Comparison of ENCODE assay signal across 10 mouse cellular contexts in genomic region chr3:88512141-88512895, GRCm38 (mm10). TPM values are rescaled to one million over a fixed set of nuclear protein-coding genes. Genes with fewer than 3 reads are reported as not detected.
DNase-seq lines count a peak whose midpoint lies in the region; ATAC-seq and TF ChIP-seq lines count a peak whose summit lies in the region.
"Had no signal": no experiment of that assay in that cellular context is flagged by ENCODE, and none has a peak within 500 bp of the region (broad histone marks: within the 10 kb centered on the region; RNA-seq: fewer than 3 reads in every experiment).

No protein-coding gene starts in this region.

- peak overlapping the region; percentile 83 for H3K27ac ChIP-seq in gastrocnemius, adult 2 months
- H3K27ac ChIP-seq in embryonic facial prominence, embryonic 15.5 days (replicated peaks): peak overlapping the region; percentile 94
- peak overlapping the region; percentile 44 for H3K27ac ChIP-seq in lung, embryonic 15.5 days
- H3K27ac ChIP-seq: hindbrain, embryonic 15.5 days had no signal

- ATAC-seq in embryonic facial prominence, embryonic 15.5 days (ENCODE audit: insufficient number of reproducible peaks, low FRiP score, low TSS enrichment, low read depth): no peak
- no peak for ATAC-seq in lung, embryonic 15.5 days (ENCODE audit: borderline replicate concordance, extremely low read depth, low FRiP score, low TSS enrichment)

- H3K4me3 ChIP-seq in gastrocnemius, adult 2 months: no peak overlapping the region
- no peak overlapping the region; the same call in 1 of the 2 replicates for H3K4me3 ChIP-seq in embryonic facial prominence, embryonic 15.5 days (replicated peaks)
- no peak overlapping the region for H3K4me3 ChIP-seq in lung, embryonic 15.5 days
- H3K4me3 ChIP-seq: hindbrain, embryonic 15.5 days had no signal

- H3K36me3 ChIP-seq in embryonic facial prominence, embryonic 15.5 days: no peaks in the 10 kb centered on the region
- H3K36me3 ChIP-seq in lung, embryonic 15.5 days: no peaks in the 10 kb centered on the region
- H3K36me3 ChIP-seq: hindbrain, embryonic 15.5 days had no signal

- no peaks in the 10 kb centered on the region for H3K27me3 ChIP-seq in embryonic facial prominence, embryonic 15.5 days
- no peaks in the 10 kb centered on the region for H3K27me3 ChIP-seq in lung, embryonic 15.5 days
- H3K27me3 ChIP-seq: hindbrain, embryonic 15.5 days had no signal

- peaks cover 91% of the 10 kb centered on the region for H3K4me1 ChIP-seq in embryonic facial prominence, embryonic 15.5 days
- peaks cover 57% of the 10 kb centered on the region for H3K4me1 ChIP-seq in lung, embryonic 15.5 days

- H3K9me3 ChIP-seq in embryonic facial prominence, embryonic 15.5 days (replicated peaks): no peaks in the 10 kb centered on the region
- no peaks in the 10 kb centered on the region for H3K9me3 ChIP-seq in lung, embryonic 15.5 days
- H3K9me3 ChIP-seq: hindbrain, embryonic 15.5 days had no signal

- WGBS in embryonic facial prominence, embryonic 15.5 days: 16% methylated on average over 6 of the region's 6 CpGs
- WGBS in lung, embryonic 15.5 days: 35% methylated on average over 6 of the region's 6 CpGs

- peak overlapping the region; percentile 42 for H3K4me2 ChIP-seq in embryonic facial prominence, embryonic 15.5 days (replicated peaks)
- no peak overlapping the region for H3K4me2 ChIP-seq in lung, embryonic 15.5 days
- H3K4me2 ChIP-seq: hindbrain, embryonic 15.5 days had no signal

- peak; percentile 31 for DNase-seq in gastrocnemius, adult 2 months
- DNase-seq in gastrocnemius, postnatal 14 days: no peak
- peak; percentile 91 for DNase-seq in 3T3-L1 (ENCODE audit: low read depth, low spot score)
- DNase-seq in spleen, postnatal 4 days (ENCODE audit: low spot score in 2 of 2): no peak
- DNase-seq in urinary bladder, adult 2 months (ENCODE audit: low spot score): no peak
- DNase-seq in left cerebral cortex, adult 11 months (ENCODE audit: low spot score): no peak
- DNase-seq: cerebellum, adult 11-12 months had no signal

- intact Hi-C loops in gastrocnemius, adult 2 months (cut with DNase I): no loop called here
- intact Hi-C loops in gastrocnemius, postnatal 14 days (cut with DNase I; ENCODE audit: low total_unique reads): no loop called here

- TF ChIP-seq CTCF in gastrocnemius, adult 2 months (IDR thresholded peaks at IDR 0.05): no peak

- H3K9ac ChIP-seq in embryonic facial prominence, embryonic 15.5 days: no peak overlapping the region
- no peak overlapping the region for H3K9ac ChIP-seq in lung, embryonic 15.5 days
- H3K9ac ChIP-seq: hindbrain, embryonic 15.5 days had no signal

RNA-seq across cellular contexts. Expression of gene Lmna, which starts 2.6 kb away (rescaled TPM):
- total RNA-seq in gastrocnemius, adult 2 months (2021): 10 to 100 TPM; 67.5 to 82.5 TPM
- 100 to 1,000 TPM; 125 to 161 TPM for total RNA-seq in gastrocnemius, postnatal 14 days (2021)
- 625 and 678 TPM in 2 replicates for polyA plus RNA-seq in embryonic facial prominence, embryonic 15.5 days (2015; fragmentation: Nextera tagmentation; extraction: Ambion mirVana)
- 111 and 121 TPM in 2 replicates for polyA plus RNA-seq in lung, embryonic 15.5 days (2015; fragmentation: Nextera tagmentation; extraction: Ambion mirVana)
- 171 and 182 TPM in 2 replicates for polyA plus RNA-seq in urinary bladder, adult 2 months (2012; rRNA removed)

RNA-seq across cellular contexts. Expression of gene Mex3a, which starts 19.9 kb away (rescaled TPM):
- total RNA-seq in gastrocnemius, adult 2 months (2021): under 1 TPM; 0.15 to 0.20 TPM
- total RNA-seq in gastrocnemius, postnatal 14 days (2021): 1 to 10 TPM in 1 of 2 experiments, under 1 TPM in 1; 0.64 to 1.6 TPM
- polyA plus RNA-seq in embryonic facial prominence, embryonic 15.5 days (2015; fragmentation: Nextera tagmentation; extraction: Ambion mirVana): 22.5 and 22.8 TPM in 2 replicates
- 15.8 and 16.8 TPM in 2 replicates for polyA plus RNA-seq in lung, embryonic 15.5 days (2015; fragmentation: Nextera tagmentation; extraction: Ambion mirVana)
- 1.7 and 1.8 TPM in 2 replicates for polyA plus RNA-seq in urinary bladder, adult 2 months (2012; rRNA removed)

RNA-seq across cellular contexts. Expression of gene Rab25, which starts 35.8 kb away (rescaled TPM):
- total RNA-seq in gastrocnemius, adult 2 months (2021): not detected
- total RNA-seq in gastrocnemius, postnatal 14 days (2021): not detected
- 96.3 and 107 TPM in 2 replicates for polyA plus RNA-seq in embryonic facial prominence, embryonic 15.5 days (2015; fragmentation: Nextera tagmentation; extraction: Ambion mirVana)
- 33.1 and 36.4 TPM in 2 replicates for polyA plus RNA-seq in lung, embryonic 15.5 days (2015; fragmentation: Nextera tagmentation; extraction: Ambion mirVana)
- 135 and 174 TPM in 2 replicates for polyA plus RNA-seq in urinary bladder, adult 2 months (2012; rRNA removed)

RNA-seq across cellular contexts. Expression of gene Lamtor2, which starts 40.6 kb away (rescaled TPM):
- total RNA-seq in gastrocnemius, adult 2 months (2021): 100 to 1,000 TPM in 1 of 2 experiments, 10 to 100 TPM in 1; 70.9 to 104 TPM
- 10 to 100 TPM; 78.3 to 80.4 TPM for total RNA-seq in gastrocnemius, postnatal 14 days (2021)
- 183 and 199 TPM in 2 replicates for polyA plus RNA-seq in embryonic facial prominence, embryonic 15.5 days (2015; fragmentation: Nextera tagmentation; extraction: Ambion mirVana)
- 165 and 178 TPM in 2 replicates for polyA plus RNA-seq in lung, embryonic 15.5 days (2015; fragmentation: Nextera tagmentation; extraction: Ambion mirVana)
- 124 and 134 TPM in 2 replicates for polyA plus RNA-seq in urinary bladder, adult 2 months (2012; rRNA removed)

RNA-seq across cellular contexts. Expression of gene Ubqln4, which starts 41.2 kb away (rescaled TPM):
- 10 to 100 TPM; 78.2 to 90.2 TPM for total RNA-seq in gastrocnemius, adult 2 months (2021)
- total RNA-seq in gastrocnemius, postnatal 14 days (2021): 10 to 100 TPM; 42.0 to 45.5 TPM
- 44.4 and 47.6 TPM in 2 replicates for polyA plus RNA-seq in embryonic facial prominence, embryonic 15.5 days (2015; fragmentation: Nextera tagmentation; extraction: Ambion mirVana)
- 46.4 and 49.4 TPM in 2 replicates for polyA plus RNA-seq in lung, embryonic 15.5 days (2015; fragmentation: Nextera tagmentation; extraction: Ambion mirVana)
- 36.9 and 38.6 TPM in 2 replicates for polyA plus RNA-seq in urinary bladder, adult 2 months (2012; rRNA removed)

Comparison
In these comparisons a context has a peak if more than half of its experiments do, and no peak if none do; other contexts are left out.
1. DNase-seq: peak in gastrocnemius, adult 2 months (single experiment) and 3T3-L1 (single experiment); none in gastrocnemius, postnatal 14 days (single experiment), spleen, postnatal 4 days (0 of 2), urinary bladder, adult 2 months (single experiment) and left cerebral cortex, adult 11 months (single experiment).
2. H3K27ac ChIP-seq: peak in every context shown above with its lines; median percentile 94 in embryonic facial prominence, embryonic 15.5 days; 83 in gastrocnemius, adult 2 months; 44 in lung, embryonic 15.5 days.